Mouse (Mus musculus) bone marrow macrophage, adult 2 months (primary cell): ENCODE results near the gene Isyna1.

ENCODE experiments used
- CTCF ChIP-seq: IDR thresholded peaks from 2 replicates; pipeline ENCODE4 v1.5.1; 2012; ENCODE audit warnings: low read depth, mild to moderate bottlenecking, low read length, moderate library complexity
- POLR2A ChIP-seq: IDR thresholded peaks from 2 replicates; pipeline ENCODE4 v1.6.1; 2012; ENCODE audit warnings: mild to moderate bottlenecking, low read depth, low read length, borderline replicate concordance

DNA sequence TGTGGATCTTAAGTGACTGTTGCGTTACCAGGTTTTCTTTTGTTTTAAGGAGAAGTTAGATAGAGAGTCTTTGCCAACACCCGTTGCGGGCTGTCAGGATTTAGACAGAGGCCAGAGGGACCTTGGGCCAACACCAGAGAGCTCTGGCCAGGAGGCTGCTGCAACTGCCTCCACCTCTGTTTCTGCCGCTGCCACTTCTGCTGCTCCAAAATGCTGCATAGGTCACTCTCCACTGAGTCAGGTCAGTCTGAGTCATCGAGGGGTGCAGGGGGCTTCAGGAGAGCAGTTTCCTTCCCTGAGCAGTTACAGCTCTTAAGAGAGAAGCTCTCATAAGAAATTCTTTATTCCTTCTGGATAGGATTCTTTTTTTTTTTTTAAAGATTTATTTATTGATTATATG, 32.9 kb downstream of the Isyna1 start:
- TF ChIP-seq POLR2A (no peak), CTCF (no peak)
